Mouse (Mus musculus) testis, adult 2 months (tissue): Measurements from ENCODE around the gene Klhl22.

ENCODE experiments used
- CTCF ChIP-seq: fragments of 200-500 bp; IDR thresholded peaks from 2 replicates; pipeline ENCODE4 v1.5.1; 2012; ENCODE audit warnings: low read depth, mild to moderate bottlenecking, inconsistent platforms, low read length, moderate library complexity; ENCODE audit not compliant: control insufficient read depth, insufficient read depth, insufficient replicate concordance
- POLR2A ChIP-seq: fragments of 200-500 bp; IDR thresholded peaks from 2 replicates; pipeline ENCODE4 v1.6.1; 2012; ENCODE audit warnings: low read depth, mild to moderate bottlenecking, inconsistent platforms, low read length, moderate library complexity; ENCODE audit not compliant: control insufficient read depth

GRCm38 (mm10) chr16:17833681-17834399 lies 74.4 kb downstream of the Klhl22 start:
- TF ChIP-seq CTCF (no peak), POLR2A (no peak)
